Mouse (Mus musculus): Measurements from ENCODE around the gene Rsrc1.

The Rsrc1 gene

DNA sequence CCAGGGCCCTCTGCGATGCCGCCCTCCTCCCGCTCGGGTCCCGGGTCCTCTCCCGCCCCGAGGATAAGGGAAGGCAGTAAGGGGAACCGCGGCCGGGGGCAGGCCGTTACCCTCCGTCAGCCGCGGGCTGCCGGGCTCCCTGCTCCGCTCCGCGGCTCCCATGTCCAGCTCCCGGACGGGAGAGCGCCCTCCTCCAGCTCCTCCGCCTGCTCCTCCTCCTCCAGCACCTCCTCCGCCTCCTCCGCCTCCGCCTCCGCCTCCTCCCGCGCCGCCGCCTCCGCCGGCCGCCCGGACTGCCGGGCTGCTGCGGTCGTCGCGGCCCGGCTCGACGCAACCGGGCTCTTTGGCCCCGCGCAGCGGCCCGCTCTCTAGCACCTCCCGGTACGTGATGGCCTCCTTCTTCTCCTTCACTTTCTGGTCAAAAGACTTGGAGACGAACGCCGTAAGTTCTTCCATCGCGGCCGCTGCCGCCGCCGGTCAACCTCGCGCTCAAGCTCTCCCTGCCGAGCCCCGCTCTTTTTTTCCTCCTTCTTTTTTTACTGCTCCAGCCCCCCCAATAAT, at the start of gene Rsrc1:
Gene Rsrc1 (plus strand): TSS at position 290 of the 561 bp plus-strand sequence.
- peak; percentile 60 for DNase-seq

DNA sequence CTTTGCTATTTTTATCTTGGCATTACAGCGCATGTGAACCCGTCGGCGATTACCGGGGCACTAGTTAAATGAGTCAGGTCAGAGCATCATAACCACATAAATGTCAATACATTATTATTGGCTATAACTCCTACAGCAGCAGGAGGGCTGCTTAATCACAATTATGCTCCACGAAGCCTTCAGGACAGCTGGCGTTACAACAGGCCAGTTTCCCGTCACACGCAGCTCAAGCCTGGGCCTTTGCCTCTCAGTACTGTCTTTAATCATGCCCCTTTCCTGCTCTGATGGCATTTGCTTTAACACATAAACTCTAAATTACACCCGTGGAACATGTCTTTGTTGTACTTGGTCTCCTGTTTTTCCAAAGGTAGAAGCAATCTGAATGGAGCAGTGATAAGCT, 41.5 kb upstream of the Rsrc1 start:
- DNase-seq = peak; percentile 15

DNA sequence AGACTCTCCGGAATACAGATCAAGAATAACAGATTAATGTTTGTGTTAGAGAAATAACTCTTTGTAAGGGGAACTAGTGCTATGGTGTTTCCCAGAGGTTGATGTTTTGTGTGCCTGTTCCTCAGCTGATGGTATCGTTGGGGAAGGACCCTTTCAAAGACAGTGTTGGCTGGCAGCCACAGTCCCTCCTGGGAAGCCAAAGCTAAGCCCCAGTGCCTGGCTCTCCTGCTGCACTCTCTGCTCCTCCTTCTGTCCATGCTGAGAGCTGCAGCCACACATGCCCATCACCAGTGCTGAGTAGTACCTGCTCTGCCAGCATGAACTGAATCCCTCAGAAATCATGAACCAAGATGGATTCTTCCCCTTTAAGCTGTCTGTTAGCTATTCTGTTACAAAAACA, 26.1 kb upstream of the Rsrc1 start:
- DNase-seq = no peak

DNA sequence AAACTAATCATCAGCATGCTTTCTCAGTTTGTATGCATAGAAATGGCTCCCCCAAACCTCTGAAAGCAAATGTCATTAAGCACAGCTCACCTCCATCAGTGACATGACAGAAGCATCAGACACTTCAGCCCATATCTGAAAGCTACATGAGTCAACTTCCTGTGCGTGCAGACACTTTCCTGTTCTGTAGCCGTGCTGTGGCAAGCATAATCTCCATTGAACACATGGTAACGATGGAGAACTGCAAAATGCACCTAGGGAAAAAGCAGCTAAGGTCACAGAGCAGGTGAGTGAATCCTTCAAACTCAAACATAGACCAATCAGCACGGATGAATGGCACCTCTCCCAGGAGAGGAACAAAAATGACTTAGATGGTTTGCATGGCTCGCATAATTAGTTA, 21.2 kb upstream of the Rsrc1 start:
- no peak for DNase-seq

DNA sequence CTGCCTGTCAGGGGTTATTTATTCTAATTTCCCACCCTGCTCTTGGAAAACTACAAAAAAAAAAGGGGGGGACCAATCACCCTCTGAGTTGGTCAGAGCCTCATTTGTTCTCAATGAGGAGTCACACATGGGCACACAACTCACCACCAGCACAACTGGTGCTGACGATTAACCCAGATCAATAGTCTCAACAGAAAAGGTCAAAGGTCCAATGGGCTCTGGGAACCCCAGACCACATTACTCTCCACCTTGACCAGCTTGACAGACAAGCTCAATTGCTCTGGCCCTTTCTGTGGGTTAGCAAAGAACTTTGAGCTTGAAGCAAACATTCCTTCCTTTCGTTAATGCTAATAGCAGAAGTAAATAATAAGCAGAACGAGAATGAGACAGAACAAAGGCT, 16.3 kb upstream of the Rsrc1 start:
- DNase-seq = no peak

DNA sequence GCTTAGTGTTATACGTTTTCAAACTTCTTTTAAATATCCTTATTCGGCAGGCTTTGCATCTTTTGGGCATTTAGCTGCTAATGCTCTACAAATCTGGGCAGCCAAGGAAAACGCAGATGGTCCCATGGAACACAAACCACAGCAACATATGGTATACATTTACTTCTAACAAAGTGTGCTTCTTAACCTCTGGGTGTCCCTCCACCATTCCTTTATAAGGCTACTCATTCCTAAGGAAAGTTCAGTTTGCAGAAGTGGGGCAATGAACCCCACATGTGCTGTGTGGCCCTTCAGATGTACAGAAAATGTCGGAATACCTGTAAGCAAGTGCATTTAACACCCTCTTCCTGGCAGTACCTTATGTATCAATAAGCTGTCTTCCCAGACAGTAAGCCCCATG, 13.7 kb upstream of the Rsrc1 start:
- no peak for DNase-seq

DNA sequence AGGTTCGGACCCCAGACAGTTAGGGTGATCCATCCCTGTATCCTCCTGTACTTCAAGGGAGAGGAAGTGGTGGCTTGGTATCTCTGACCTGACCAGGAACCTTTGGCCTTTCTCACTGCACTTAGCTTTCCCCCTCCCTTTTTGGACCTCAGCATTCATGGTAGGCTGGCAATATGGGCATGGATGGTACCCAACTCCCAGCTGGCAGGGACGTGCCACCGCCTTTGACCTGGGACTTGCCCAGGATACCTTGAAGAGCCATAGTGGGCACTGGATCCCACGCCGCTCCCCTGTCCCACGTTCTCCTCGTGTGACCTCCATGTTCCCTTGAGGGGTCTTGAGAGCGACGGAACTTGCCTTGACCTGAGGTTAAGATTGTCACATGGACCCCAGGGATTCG, 10.9 kb upstream of the Rsrc1 start:
- no peak for DNase-seq

DNA sequence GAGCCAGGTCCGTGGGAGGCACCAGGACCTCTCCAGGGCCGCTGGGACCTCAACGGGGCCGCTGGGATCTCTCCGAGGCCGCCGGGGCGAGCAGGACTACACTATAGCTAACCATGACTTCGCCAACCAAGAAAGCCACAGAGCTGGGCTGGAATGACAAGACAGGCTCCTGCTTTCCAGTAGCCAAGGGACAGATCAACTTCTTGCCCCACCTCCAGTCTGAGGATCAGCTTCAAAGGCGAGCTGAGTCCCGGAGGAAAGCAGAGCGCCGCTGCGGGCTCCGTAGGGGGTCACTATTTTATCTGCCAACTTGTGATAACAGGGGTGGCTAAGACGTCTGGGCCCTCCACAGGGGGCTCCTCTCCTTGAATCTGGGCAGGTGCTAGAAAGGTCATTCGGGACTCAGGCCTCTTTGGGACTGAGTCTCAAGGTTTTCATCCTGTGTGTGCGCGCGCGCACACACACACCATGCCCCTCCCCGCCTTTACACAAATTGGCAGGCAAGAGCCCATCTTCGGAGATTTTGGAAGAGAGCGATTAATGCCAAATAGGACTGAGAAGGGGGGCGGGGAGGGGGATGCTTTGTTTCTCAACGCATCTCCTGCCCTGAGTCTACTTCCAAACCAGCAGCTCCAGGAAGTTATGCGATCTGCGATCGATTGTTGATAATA, 10.4 kb upstream of the Rsrc1 start:
- peak; percentile 37 for DNase-seq

DNA sequence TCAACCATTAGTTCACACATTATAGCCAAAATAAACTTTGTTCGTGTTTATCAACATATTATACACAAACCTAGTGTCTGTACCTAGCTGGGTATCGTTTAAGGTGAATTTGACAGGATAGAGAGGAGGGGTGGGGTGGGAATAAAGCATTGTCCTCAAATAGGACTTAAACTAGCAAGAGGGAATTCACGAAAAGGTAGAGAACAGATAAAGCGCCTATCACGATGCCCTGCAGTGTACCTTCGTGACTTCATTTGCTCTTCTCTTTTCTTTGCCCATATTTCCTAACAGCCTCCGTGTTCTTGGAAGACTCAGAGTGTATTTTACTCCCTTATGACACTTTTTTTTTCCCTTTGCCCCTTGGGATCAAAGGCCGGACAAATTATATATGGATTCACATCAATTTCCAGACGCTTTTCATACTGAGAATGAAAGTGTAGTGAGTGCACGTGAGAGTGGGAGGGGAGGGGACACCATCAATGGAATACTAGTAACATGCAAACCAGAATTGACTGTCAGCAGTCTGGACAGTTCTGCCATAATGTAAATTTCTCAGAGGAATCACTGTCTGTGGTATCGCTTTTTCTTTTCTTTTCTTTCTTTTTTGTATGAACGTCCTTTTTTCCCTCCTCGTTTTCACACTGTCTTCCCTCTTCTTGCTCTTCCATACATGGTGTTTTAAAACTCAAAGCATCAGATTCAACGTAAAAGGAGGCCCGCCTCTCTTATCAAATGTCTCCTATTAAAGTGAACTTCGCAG, 8.8 kb upstream of the Rsrc1 start:
- peak; percentile 40 for DNase-seq

DNA sequence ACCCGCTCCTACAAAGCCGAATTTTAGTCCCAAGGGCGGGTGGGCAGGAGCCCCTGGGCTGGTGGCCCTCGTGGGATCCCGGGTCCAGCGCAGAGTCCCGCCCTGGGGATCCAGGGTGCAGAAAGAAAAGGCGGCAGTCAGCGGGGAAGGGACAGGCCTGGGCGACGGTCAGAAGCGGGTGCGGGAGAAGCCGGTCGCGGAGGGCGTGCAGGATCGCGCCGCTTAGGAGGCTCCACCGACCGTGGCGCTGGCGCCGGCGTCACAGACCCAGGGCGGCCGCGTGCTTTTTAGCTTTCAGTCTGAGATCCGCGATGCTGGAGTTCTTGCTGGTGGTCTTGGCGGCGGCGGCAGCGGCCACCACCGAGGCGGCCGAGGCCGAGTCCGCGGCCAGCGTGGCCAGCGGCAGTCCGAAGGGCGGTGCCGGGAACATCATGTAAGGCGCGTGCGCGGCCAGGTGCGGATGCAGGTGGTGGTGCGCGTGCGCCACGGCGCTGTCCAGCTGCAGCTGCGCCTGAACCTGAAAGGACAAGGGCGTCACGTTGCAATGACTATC, 7.7 kb upstream of the Rsrc1 start:
- peak; percentile 69 for DNase-seq

DNA sequence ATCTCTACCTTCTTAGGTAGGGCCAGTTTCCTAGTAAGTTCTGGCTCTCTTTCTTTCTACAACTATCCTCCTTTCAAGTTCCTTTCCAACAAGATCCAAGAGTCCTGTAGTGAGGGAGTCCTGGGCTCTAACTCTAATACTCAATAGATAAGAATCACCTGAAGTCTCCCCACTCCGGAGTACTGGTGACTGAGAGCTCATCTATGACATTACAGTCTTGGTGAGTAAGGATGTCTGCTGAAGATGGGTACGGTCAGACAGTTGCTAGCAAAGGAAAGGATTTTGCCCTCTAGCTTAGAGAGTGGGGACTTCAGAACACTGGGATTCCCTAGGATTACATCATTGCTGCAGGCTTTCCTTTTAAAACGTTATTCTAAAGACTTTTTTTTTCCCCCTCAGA, 6.7 kb upstream of the Rsrc1 start:
- no peak for DNase-seq

DNA sequence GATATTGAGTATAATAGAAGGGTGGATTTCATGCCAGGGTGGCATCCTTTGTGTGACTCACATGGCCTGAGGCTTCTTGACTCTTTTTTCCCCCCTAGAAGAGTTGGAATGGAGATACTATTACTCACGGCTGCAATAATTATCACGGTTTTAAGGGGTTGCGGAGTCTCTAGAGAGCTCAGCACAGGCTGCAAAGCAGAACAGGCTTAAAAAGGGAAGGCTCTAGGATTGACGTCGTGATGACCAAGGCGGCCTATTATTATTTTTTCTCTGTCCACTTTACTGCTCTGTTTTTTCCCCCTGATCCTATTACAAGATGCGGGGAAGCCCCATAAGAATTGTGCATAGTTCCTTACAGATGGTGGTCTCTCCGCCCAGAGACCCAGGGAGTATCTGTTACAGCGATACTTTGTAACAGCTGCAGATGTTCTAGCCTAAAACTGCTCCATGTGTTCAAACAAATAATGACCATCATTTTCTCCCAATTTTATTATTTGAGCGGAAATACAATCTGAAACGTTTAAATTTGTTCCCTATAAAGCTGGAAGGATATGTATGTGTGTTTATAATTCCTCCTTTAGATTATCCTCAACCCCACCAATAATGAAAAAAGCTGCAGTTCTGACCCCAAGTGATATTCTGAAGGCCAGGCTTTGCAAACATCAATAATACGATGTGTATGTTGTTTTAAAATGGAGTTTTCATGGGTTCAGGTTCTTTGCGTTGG, 4.1 kb upstream of the Rsrc1 start:
- peak; percentile 30 for DNase-seq

DNA sequence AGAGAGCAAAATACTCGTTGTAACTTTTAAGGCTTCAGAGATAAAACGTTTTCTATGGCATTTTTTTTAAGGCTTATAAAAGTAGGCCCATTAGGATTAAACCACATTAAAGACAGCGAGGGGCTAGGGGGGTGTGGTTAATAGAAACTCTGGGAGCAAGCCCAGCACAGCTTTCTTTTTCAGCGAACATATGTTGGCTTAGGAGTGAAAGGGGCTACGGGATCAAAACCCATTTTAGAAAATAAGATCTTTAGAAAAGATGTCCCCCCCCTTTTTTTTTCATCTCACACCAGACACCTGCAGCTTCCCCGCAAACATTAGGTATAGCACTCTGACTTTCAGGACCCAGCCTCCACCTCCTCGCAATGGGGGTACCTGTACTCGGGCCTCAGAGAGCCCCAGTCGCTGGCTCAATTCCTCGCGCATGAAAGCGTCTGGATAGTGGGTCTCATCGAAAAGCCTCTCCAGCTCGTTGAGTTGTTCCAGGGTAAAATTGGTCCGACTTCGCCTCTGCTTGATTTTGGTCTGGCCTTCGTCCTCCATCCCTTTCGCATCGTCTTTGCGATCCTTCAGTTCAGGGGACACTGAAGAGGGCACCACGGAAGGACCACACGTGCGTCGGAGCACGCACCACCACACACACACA, 3.3 kb upstream of the Rsrc1 start:
- peak; percentile 38 for DNase-seq

DNA sequence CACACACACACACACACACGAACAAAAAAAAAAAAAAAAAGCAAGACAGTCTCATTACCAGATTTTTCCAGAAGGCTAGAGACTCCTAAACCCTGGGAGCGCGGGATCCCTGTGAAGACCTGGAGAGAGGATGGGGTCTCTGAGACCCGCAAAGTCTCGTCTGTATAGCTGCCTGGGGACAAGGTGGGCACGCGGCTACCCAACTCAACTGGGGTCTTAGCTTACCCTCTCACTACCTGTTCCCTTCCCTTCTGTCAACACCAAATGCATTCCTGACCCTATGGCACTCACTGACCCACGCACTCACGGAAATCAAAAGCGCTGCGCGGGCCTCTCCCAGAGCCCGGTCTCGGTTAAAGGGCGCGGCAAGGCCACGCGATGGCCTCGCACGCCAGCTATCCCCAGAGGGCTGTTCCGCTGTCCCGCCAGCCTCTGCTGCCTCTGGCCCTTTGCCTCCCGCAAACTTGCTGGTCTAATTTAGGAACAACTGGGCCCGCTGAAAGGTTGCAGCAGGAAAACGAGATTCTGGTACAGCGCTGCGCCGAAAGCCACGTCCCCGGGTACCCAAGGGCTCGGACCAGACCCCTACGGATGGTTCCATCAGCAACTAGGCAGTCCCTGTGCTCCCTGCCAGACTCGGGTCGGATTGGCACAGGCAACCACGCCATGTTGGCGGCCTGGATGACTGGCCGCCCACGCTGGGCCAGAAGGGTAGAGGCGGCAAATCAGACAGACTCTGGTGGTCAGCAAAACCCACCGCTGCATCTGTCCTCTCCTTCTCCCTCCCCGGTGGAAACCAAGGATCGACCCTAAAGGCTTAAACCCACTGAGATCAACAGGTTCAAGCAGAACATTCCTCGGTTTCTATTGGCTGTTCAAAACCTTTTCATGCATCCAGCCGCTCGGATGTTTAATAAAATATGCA, 2.5 kb upstream of the Rsrc1 start:
- DNase-seq = peak; percentile 40

DNA sequence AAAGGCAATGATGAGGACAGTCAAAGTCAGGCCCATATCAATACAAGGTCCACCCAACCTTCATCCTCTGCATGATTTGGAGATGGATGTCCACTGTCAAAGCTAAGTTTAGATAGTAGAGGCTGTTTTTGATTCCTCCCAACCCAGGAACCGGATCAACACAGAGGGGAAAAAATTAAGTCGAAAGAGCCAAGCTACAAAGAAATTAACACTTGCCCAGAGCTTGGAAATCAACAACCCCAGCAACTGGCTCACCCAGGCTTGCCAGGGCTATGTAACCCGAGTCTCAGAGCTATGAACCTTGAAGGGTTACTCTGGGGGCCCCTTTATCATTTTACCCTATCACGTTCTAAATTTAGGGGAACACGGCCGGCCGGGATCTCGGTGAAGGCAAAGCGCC, 1.7 kb upstream of the Rsrc1 start:
- no peak for DNase-seq

DNA sequence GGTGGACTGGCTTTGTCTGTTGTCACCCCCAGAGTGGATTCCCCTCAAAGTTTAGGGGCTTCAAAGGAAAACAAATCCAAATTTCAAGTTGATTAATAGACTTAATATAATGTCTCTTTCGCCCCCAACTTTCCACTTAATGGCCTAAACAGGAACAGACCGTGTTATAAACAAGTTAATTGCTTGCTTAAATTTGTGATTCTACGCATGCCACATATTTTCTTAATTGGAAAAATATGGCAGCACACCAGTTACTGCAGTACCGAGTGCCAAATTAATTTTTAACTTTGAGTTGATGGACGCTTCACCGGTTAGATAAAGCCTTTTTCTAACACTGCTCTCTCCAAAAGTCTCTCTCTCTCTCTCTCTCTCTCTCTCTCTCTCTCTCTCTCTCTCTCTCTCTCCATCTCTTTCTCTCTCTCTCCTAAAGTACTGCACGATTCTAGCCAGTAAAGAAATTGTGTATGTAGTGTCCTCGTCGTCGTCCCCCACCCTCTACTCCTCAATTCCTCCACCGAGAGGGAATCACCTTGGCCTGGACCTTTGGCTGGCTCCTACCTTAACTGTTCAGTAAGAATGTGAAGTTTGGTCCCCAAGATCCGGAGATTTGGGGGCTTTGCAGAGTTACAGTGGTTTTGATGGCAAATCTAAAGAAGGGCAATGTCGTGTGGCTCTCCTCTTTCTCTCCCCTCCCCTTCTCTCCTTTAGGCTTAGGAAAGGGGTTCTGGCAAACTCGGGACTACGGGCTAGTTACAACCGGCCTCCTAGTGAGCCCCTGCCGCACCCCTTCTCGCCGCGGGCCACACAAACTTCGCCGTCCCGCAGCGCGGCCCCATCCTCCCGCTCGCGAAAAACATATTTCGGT, 847 bp upstream of the Rsrc1 start:
- DNase-seq = peak; percentile 21

DNA sequence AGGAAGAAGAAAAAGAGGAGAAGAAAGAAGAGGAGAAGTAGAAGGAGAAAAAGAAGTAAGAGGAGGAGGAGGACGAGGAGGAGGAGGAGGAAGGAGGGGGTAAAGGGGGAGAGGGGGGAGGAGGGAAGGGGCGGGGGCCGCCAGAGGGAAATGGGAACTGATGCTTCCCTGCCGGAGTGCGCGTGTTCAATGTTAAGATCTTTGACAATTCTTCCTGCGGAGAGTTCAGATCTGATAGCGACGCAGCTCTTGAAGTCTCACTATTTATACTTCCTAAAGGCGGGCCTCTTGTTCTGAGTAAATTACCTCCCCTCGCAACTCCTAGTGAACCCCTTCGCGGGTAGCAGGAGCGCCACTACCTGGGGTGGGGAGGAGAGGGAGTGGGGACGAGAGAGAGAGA, 516 bp downstream of the Rsrc1 start, which contains the start of gene Shox2:
Gene Shox2 (minus strand): TSS at position 66 of the 400 bp plus-strand sequence.
- peak; percentile 43 for DNase-seq

DNA sequence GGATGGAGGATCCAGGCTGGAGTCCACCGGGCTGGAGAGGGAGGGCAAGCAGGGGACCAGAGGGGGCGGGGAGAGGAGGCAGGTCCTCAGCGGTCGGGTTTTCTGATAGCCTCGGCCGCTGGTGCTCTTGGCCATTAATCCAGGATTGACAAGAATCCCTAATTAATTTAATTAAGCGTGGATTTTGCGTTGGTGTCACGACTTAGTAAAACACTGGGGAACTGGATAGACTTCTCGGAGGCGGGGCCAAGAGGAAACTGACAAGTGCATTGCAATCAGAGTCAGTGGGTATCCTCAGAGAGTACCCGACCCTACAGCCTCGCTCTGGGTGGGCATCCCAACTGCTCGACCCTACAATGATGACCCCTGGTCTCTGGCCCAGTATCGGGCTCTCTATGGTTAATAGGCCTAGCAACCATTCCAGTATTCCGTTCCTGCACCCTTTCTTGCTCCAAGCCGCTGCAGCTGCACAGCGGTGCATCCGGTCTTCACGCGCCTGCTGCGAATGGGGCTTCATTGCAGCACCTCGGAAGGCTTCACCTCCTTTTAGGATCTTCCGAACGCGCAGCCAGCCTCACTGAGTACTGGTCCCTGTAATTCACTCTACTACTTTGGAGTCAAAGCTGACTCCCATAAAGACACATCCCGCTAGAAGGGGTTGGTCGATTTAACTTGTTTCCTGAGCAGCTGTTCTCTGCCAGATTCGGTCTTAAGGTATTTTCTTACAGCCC, 1.2 kb downstream of the Rsrc1 start:
- peak; percentile 67 for DNase-seq

DNA sequence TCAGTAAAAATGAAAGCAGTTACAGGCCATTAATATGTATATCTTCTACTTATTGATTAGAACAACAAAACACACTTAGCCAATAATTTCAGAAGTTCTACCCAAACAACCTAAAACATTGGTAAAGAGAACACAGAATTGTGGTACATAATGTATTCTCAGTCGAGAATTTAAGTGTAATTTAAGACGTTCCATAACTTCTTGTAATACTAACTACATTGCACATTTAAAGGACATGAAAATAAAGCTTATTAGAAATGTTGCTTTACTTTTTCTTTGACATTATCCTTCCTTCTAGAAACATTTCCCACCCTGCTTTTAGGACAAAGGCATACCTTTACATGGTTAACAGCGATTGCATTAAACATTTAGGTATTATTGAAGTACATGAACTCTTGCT, 2.3 kb downstream of the Rsrc1 start:
- peak; percentile 26 for DNase-seq
